Mouse (Mus musculus) testis, adult 2 months (tissue): Measurements from ENCODE around the gene Atp2b2.

Experiments used
- CTCF ChIP-seq: fragments of 200-500 bp; IDR thresholded peaks from 2 replicates; pipeline ENCODE4 v1.5.1; 2012; ENCODE audit warnings: low read depth, mild to moderate bottlenecking, inconsistent platforms, low read length, moderate library complexity; ENCODE audit not compliant: control insufficient read depth, insufficient read depth, insufficient replicate concordance
- POLR2A ChIP-seq: fragments of 200-500 bp; IDR thresholded peaks from 2 replicates; pipeline ENCODE4 v1.6.1; 2012; ENCODE audit warnings: low read depth, mild to moderate bottlenecking, inconsistent platforms, low read length, moderate library complexity; ENCODE audit not compliant: control insufficient read depth

GRCm38 (mm10) chr6:113862955-113863354, 179.5 kb downstream of the Atp2b2 start:
- TF ChIP-seq CTCF (no peak), POLR2A (no peak)
